Mouse (Mus musculus) lung, postnatal 14 days (tissue): ENCODE measurements around the gene Cdc42bpg.

Experiments
- DNase-seq: peaks from one replicate; pipeline ENCODE4 v3.0.0; 2021

Cdc42bpg gene

GRCm38 (mm10) chr19:6352107-6352505 lies 45.9 kb downstream of the Cdc42bpg start:
- no peak for DNase-seq

- no peak for DNase-seq
These were observed 47.8 kb downstream of the Cdc42bpg start for GRCm38 (mm10) chr19:6354030-6354429.

- DNase-seq, result no peak
These were observed 55.0 kb downstream of the Cdc42bpg start for GRCm38 (mm10) chr19:6361291-6361690.

- DNase-seq, result no peak
These were observed 56.8 kb downstream of the Cdc42bpg start for GRCm38 (mm10) chr19:6363091-6363410.

GRCm38 (mm10) chr19:6363411-6364240 lies 57.4 kb downstream of the Cdc42bpg start, which contains the start of gene Sf1:
Gene Sf1 (plus strand): TSS chr19:6363690.
- peak; percentile 100 for DNase-seq

GRCm38 (mm10) chr19:6364317-6364725 lies 58.1 kb downstream of the Cdc42bpg start:
- peak; percentile 94 for DNase-seq

- no peak for DNase-seq
These were observed 58.6 kb downstream of the Cdc42bpg start for GRCm38 (mm10) chr19:6364842-6365241.

- no peak for DNase-seq
These were observed 63.9 kb downstream of the Cdc42bpg start for GRCm38 (mm10) chr19:6370175-6370574.

GRCm38 (mm10) chr19:6372433-6372832 lies 66.2 kb downstream of the Cdc42bpg start:
- DNase-seq, result no peak

GRCm38 (mm10) chr19:6373539-6374400 lies 67.5 kb downstream of the Cdc42bpg start:
- DNase-seq, result peak; percentile 93

- DNase-seq, result no peak
These were observed 68.3 kb downstream of the Cdc42bpg start for GRCm38 (mm10) chr19:6374571-6374970.
